Mouse (Mus musculus) brain, embryonic 14.5 days (tissue): ENCODE measurements around the gene Tmbim7.

Source experiments
- CTCF ChIP-seq: fragments of 200-500 bp; IDR thresholded peaks from 2 replicates; pipeline ENCODE4 v1.5.1; 2012; ENCODE audit warnings: inconsistent platforms, mild to moderate bottlenecking, moderate library complexity, borderline replicate concordance; ENCODE audit not compliant: insufficient read depth, insufficient read length; ENCODE audit errors: extremely low read depth
- POLR2A ChIP-seq: fragments of 200-500 bp; IDR thresholded peaks from 2 replicates; pipeline ENCODE4 v1.6.1; 2012; ENCODE audit warnings: mild to moderate bottlenecking, inconsistent platforms, borderline replicate concordance; ENCODE audit not compliant: poor library complexity, insufficient read depth, insufficient read length, severe bottlenecking; ENCODE audit errors: extremely low read depth

- TF ChIP-seq CTCF (no peak), POLR2A (no peak)
Measured at GRCm38 (mm10) chr5:3719371-3719770, 68.4 kb downstream of the Tmbim7 start.
